Mouse (Mus musculus) C3H10T1/2 (cell line): ENCODE results near the gene Rbm18. TPM values are rescaled to one million over a fixed set of nuclear protein-coding genes. Genes with fewer than 3 reads are reported as not detected.

Experiments used
- polyA plus RNA-seq, 2 experiments: library from polyadenylated mRNA; unstranded; fragments of >200 nt; fragmentation: generic; extraction: Trizol; gene quantifications; one replicate each; pipeline ENCODE4 v1.2.1; 2012; ENCODE audit warnings: missing spikeins in 2 of 2

Rbm18 gene
- polyA plus RNA-seq = 10 to 100 TPM in 1 of 2 experiments, 1 to 10 TPM in 1; 2.5 to 10.4 TPM

GRCm38 (mm10) chr2:36136300-36136941 is at the start of gene Rbm18, which contains the start of gene Mrrf:
Rbm18 (minus strand) TSS chr2:36136773.
Mrrf (plus strand) TSS chr2:36136389.

GRCm38 (mm10) chr2:36104956-36105741 is 31.4 kb downstream of the Rbm18 start, which contains the start of gene Lhx6:
Lhx6 (minus strand) TSS chr2:36105408.

Other genes starting within 250 kb of the Rbm18 start
- gene Ttll11, start 156.9 kb downstream of the Rbm18 start, polyA plus RNA-seq = 1 to 10 TPM in 1 of 2 experiments, under 1 TPM in 1; 0.43 to 2.7 TPM
- gene Ndufa8, start 87.4 kb downstream of the Rbm18 start, polyA plus RNA-seq = 100 to 1,000 TPM; 302 to 329 TPM
- gene Morn5, start 87.3 kb downstream of the Rbm18 start, polyA plus RNA-seq = 1 to 10 TPM in 1 of 2 experiments, under 1 TPM in 1; 0.16 to 3.1 TPM
- 1 to 10 TPM; 1.3 to 7.3 TPM for gene Lhx6, start 31.4 kb downstream of the Rbm18 start, polyA plus RNA-seq
- gene Mrrf, start 384 bp downstream of the Rbm18 start, polyA plus RNA-seq = 10 to 100 TPM; 10.2 to 24.9 TPM
- gene Ptgs1, start 93.7 kb upstream of the Rbm18 start, polyA plus RNA-seq = 10 to 100 TPM; 45.1 to 60.0 TPM
- not detected for gene Olfr338, start 236.7 kb upstream of the Rbm18 start, polyA plus RNA-seq